Mouse (Mus musculus) splenic B cell, adult 2 months (primary cell): ENCODE measurements around the gene Col18a1.
A peak's percentile ranks its signal among the peaks of the same experiment; 100 is the strongest.

Experiments used
- DNase-seq: peaks from one replicate; pipeline ENCODE4 v3.0.0-alpha.2; 2011; ENCODE audit warnings: low read depth, low spot score
- H3K27me3 ChIP-seq: 2 replicates; pipeline ENCODE4 v1.6.1; 2012; ENCODE audit warnings: mild to moderate bottlenecking, low read length, moderate library complexity, mixed read lengths; ENCODE audit not compliant: control insufficient read depth, poor library complexity, insufficient read depth, severe bottlenecking
- H3K36me3 ChIP-seq: 2 replicates; pipeline ENCODE4 v1.6.1; 2012; ENCODE audit warnings: mild to moderate bottlenecking, low read length, moderate library complexity, mixed read lengths; ENCODE audit not compliant: control insufficient read depth, poor library complexity, insufficient read depth, severe bottlenecking

Col18a1 gene

DNA sequence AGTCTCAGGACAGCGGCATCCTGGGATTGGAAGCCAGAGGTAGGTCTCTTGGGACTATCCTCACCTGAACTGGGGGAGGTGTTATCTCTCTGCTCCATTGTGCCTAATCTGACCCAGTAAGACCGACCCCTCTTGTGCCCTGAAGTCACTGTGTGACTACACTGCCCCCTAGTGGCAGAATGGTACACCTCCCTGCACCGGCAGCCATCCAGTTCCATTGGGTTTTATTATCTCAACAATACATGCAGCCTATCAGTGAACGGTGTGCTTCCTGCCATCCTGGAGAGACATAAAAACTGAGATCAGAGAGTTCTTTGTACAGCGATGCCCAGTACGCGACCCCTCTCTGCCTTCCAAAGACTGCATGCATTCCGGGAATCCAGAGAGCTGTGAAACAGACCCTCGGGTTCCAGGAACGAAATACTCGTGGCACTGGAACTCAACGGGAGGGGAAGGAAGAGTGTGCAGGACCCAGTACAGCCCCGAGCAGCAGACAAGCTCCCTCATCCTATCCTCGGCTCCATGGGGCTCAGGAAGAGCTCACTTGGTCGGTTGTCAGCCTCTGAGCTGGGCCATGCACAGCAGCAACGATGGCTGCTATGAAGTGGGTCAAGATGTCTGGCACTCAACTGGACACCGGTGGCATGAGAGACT is 144.8 kb downstream of the Col18a1 start:
- peak; percentile 81 for DNase-seq
- Histone ChIP-seq H3K36me3 (no peaks in the 10 kb centered on the region), H3K27me3 (no peaks in the 10 kb centered on the region)

GRCm38 (mm10) chr10:77017662-77018061 is 148.7 kb downstream of the Col18a1 start:
- Histone ChIP-seq H3K36me3 (no peaks in the 10 kb centered on the region), H3K27me3 (no peaks in the 10 kb centered on the region)
- DNase-seq: no peak

DNA sequence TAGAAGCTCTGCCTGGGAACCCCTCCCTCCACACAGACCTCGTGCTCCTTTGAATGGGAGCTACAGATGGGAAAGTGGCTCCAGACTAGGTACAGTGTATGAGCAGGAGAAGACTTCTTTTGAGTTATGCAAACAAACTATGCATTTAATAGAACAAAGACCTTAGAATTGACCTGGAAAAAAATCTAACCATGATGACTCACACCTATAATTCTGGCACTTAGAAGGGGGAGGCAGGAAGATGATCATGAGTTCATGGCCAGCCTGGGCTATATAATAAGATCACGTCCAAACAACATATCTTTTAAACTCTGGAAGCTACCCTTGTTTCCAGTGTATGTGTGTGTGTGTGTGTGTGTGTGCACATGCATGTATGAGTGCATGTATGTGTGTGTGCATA is 149.3 kb downstream of the Col18a1 start:
- Histone ChIP-seq H3K27me3 (no peaks in the 10 kb centered on the region), H3K36me3 (no peaks in the 10 kb centered on the region)
- DNase-seq: no peak

DNA sequence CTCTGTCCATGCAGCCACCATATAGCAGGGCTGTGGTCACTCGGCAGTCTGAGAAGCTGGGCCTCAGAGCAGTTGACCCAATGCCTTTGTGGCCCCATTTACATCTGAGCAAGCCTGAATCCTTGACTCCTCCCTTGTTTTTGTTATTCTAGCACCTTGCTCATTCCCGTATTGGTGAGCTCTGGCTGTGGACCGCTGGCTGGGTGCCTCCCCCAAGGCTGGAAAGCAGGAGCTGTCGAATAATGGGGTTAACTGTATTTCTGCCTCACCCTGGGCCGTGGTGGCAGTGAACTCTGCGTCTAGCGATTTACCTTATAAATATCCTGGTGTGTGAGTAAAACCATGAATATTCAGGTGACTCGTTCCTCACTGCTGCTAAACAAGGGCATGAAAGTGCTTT is 149.8 kb downstream of the Col18a1 start:
- Histone ChIP-seq H3K27me3 (no peaks in the 10 kb centered on the region), H3K36me3 (no peaks in the 10 kb centered on the region)
- no peak for DNase-seq

GRCm38 (mm10) chr10:77016080-77016479 is 150.3 kb downstream of the Col18a1 start:
- DNase-seq: no peak
- no peaks in the 10 kb centered on the region for H3K36me3 ChIP-seq
- H3K27me3 ChIP-seq: no peaks in the 10 kb centered on the region

- no peak for DNase-seq
These were observed 154.7 kb downstream of the Col18a1 start for GRCm38 (mm10) chr10:77011681-77012080.

DNA sequence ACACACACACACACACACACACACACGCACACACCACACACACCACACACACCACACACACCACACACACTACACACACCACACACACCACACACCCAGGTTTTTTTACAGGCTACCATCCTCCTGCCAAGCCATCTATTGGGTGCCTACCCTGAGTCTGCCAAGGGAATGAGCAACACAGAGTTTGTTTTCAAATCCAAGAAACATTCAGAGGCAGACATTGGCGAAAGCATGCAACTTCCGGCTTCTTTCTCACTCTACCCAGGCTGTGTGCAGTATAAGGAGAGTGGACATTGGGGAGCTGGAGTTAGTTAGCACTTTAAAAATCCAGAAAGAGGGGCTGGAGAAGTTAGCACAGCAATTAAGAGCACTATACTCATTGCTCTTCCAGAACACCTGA is 157.7 kb downstream of the Col18a1 start:
- no peaks in the 10 kb centered on the region for H3K27me3 ChIP-seq
- H3K36me3 ChIP-seq: no peaks in the 10 kb centered on the region
- no peak for DNase-seq

More at GRCm38 (mm10) chr10:77011681-77012080, 154.7 kb downstream of the Col18a1 start:
- Histone ChIP-seq H3K27me3 (no peaks in the 10 kb centered on the region), H3K36me3 (no peaks in the 10 kb centered on the region)

- DNase-seq: no peak
- Histone ChIP-seq H3K36me3 (no peaks in the 10 kb centered on the region), H3K27me3 (no peaks in the 10 kb centered on the region)
These were observed 158.2 kb downstream of the Col18a1 start for GRCm38 (mm10) chr10:77008109-77008561.

DNA sequence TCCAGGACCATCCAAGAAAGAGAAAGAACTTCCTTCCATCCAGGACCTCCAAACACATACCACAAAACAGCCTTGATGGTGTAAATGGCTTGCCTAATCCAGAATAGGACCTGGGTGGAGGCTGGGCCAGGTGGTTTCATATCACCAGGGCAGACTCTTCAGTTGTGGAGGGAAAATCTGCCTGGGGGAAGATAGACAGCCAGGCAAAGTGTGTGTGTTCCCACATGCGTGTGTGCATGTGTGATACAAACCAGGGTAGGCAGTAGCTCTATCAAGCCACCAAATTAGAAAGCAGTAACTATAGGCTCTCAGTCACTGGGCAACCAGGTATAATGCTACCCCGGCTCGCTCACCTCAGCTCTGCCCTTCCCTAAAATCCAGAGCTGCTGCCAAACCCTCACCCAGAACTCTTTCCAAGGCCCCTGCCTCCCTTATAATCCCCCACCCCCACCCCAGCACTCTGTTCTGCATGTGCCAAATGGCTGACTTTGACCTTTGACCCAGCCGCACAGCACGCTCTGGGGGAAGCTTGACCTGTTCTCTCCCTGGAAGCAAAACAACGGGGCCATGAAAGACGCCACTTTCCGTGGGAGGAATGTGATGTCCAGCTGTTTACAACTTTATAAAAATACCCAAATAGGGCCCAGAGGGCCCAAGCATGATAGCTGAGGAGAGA is 158.8 kb downstream of the Col18a1 start:
- DNase-seq: no peak
- Histone ChIP-seq H3K27me3 (no peaks in the 10 kb centered on the region), H3K36me3 (no peaks in the 10 kb centered on the region)

DNA sequence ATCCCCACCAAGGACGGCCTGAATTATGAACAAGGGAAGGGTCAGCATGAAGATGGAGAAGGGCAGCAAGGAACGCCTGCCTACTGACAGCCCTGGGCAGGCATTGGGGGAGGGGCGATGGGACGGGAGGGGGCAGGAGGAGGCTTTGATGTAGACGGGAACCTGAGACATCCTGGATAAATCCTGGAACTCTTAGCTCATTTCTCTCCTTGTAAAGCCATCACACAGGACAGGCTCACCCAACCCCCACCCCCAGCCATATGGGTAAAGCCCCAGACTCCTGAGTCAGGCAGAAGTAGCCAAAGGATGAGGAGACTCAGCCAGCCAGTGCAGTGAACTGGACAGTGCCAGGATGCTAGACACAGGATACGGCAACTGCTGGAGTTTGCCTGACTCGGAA is 161.4 kb downstream of the Col18a1 start:
- no peak for DNase-seq
- H3K36me3 ChIP-seq: no peaks in the 10 kb centered on the region
- no peaks in the 10 kb centered on the region for H3K27me3 ChIP-seq
